Mouse (Mus musculus): ENCODE results near the gene Tomm22.

- TF ChIP-seq POLR2A (IDR thresholded peaks at IDR 0.05; ENCODE audit: control insufficient read depth, low read depth, low read length) (no peak), CTCF (IDR thresholded peaks at IDR 0.05; ENCODE audit: control insufficient read depth, insufficient read depth, insufficient replicate concordance, low read depth, low read length) (no peak)
Measured at GRCm38 (mm10) chr15:79697011-79697410, 26.4 kb downstream of the Tomm22 start.
